Mouse (Mus musculus) lung, embryonic 16.5 days (tissue): Measurements from ENCODE around the gene Auts2. TPM values are rescaled to one million over a fixed set of nuclear protein-coding genes. Genes with fewer than 3 reads are reported as not detected.

Experiments
- ATAC-seq: fragments of 200-750 bp; cut with Nextera tagmentation; 2 replicates; pipeline ENCODE4 v1.8.0; 2017; ENCODE audit warnings: low read depth, mild to moderate bottlenecking, moderate library complexity
- H3K27ac ChIP-seq: fragments of 300-500 bp; sonication (generic); 2 replicates; pipeline ENCODE4 v1.5.1; 2014; ENCODE audit warnings: mild to moderate bottlenecking, control low read depth, low read length
- H3K27me3 ChIP-seq: fragments of 300-500 bp; sonication (generic); 2 replicates; pipeline ENCODE4 v1.6.1; 2014; ENCODE audit warnings: low read depth, low read length, mixed read lengths; ENCODE audit not compliant: control insufficient read depth, insufficient read depth
- H3K36me3 ChIP-seq: fragments of 300-500 bp; sonication (generic); 2 replicates; pipeline ENCODE4 v1.6.1; 2014; ENCODE audit warnings: low read length; ENCODE audit not compliant: control insufficient read depth, insufficient read depth
- H3K4me1 ChIP-seq: fragments of 300-500 bp; sonication (generic); replicated peaks from 2 replicates; pipeline ENCODE4 v1.6.1; 2014; ENCODE audit warnings: low read length, mixed read lengths; ENCODE audit not compliant: control insufficient read depth, insufficient read depth
- H3K4me2 ChIP-seq: fragments of 300-500 bp; sonication (generic); 2 replicates; pipeline ENCODE4 v1.6.1; 2014; ENCODE audit warnings: low read depth, low read length, control low read depth
- H3K4me3 ChIP-seq: fragments of 300-500 bp; sonication (generic); 2 replicates; pipeline ENCODE4 v1.5.1; 2014; ENCODE audit warnings: mild to moderate bottlenecking, low read length, control low read depth
- H3K9ac ChIP-seq: fragments of 300-500 bp; sonication (generic); 2 replicates; pipeline ENCODE4 v1.6.1; 2014; ENCODE audit warnings: low read length, control low read depth
- H3K9me3 ChIP-seq: fragments of 300-500 bp; sonication (generic); 2 replicates; pipeline ENCODE4 v1.6.1; 2016; ENCODE audit warnings: low read length; ENCODE audit not compliant: control insufficient read depth
- WGBS: fragments of 180-500 bp; shearing (Covaris S2); extraction: QIAGEN DNeasy Blood & Tissue Kit; methylation state at CpG from one replicate; pipeline ENCODE4 v1.1.7; 2014; 5-methylcytosine and 5-hydroxymethylcytosine counted together
- polyA plus RNA-seq: library from polyadenylated mRNA; unstranded; fragments of >200 nt; fragmentation: Nextera tagmentation; extraction: Ambion mirVana; gene quantifications from 2 replicates; pipeline ENCODE4 v1.2.1, GENCODE M21; 2015

The Auts2 gene
- polyA plus RNA-seq, 1 experiment from 2014 or later: 12.3 TPM

GRCm38 (mm10) chr5:132161338-132162205 is 381.6 kb downstream of the Auts2 start:
- Histone ChIP-seq H3K4me1 (peaks cover 12% of the 10 kb centered on the region), H3K27ac (peak overlapping the region; percentile 47), H3K9ac (no peak overlapping the region), H3K4me2 (peak overlapping the region; percentile 33; the same call in 1 of the 2 replicates), H3K9me3 (no peaks in the 10 kb centered on the region), H3K36me3 (no peaks in the 10 kb centered on the region), H3K27me3 (no peaks in the 10 kb centered on the region), H3K4me3 (no peak overlapping the region)
- ATAC-seq: peak; percentile 89
- WGBS: 31% methylated on average over 9 of the region's 9 CpGs

- ATAC-seq: no peak
- Histone ChIP-seq H3K4me2 (no peak overlapping the region), H3K9me3 (no peaks in the 10 kb centered on the region), H3K4me1 (no peaks in the 10 kb centered on the region), H3K27me3 (no peaks in the 10 kb centered on the region), H3K9ac (no peak overlapping the region), H3K4me3 (no peak overlapping the region), H3K27ac (no peak overlapping the region), H3K36me3 (no peaks in the 10 kb centered on the region)
- 85% methylated on average over 4 of the region's 4 CpGs for WGBS
Measured at GRCm38 (mm10) chr5:132144181-132144580, 399.0 kb downstream of the Auts2 start.

- Histone ChIP-seq H3K9me3 (no peaks in the 10 kb centered on the region), H3K4me1 (no peaks in the 10 kb centered on the region), H3K27ac (no peak overlapping the region), H3K27me3 (no peaks in the 10 kb centered on the region), H3K4me2 (no peak overlapping the region), H3K36me3 (no peaks in the 10 kb centered on the region), H3K9ac (no peak overlapping the region), H3K4me3 (no peak overlapping the region)
- peak; percentile 92 for ATAC-seq
- WGBS: 50% methylated on average over 4 of the region's 4 CpGs
Measured at GRCm38 (mm10) chr5:132140816-132141215, 402.3 kb downstream of the Auts2 start.

GRCm38 (mm10) chr5:132135941-132136663 is 407.0 kb downstream of the Auts2 start:
- 47% methylated on average over 7 of the region's 7 CpGs for WGBS
- Histone ChIP-seq H3K36me3 (no peaks in the 10 kb centered on the region), H3K4me3 (no peak overlapping the region), H3K9me3 (no peaks in the 10 kb centered on the region), H3K9ac (no peak overlapping the region), H3K27me3 (no peaks in the 10 kb centered on the region), H3K4me2 (no peak overlapping the region), H3K4me1 (no peaks in the 10 kb centered on the region), H3K27ac (no peak overlapping the region)
- no peak for ATAC-seq

DNA sequence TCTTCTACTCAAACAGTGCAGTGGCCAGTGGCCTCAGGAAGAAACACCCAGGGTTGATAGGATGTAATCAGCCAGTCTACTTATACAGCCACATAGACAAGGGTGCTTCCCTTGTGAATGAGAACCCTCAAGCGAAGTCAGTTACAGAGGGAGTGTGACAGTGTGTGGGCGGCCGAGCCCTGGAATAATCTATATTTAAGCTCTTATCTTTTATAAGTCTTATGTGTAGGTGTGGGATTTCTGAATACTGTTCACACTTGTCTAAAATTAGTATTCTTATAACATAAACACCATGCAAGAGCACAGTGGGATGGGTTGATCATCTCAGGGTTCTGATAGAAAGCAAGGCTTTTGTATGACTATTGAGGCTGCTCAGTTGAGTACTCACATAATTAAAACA is 411.2 kb downstream of the Auts2 start:
- WGBS: 94% methylated on average over 3 of the region's 3 CpGs
- H3K4me1 ChIP-seq: no peaks in the 10 kb centered on the region
- no peaks in the 10 kb centered on the region for H3K9me3 ChIP-seq
- no peak overlapping the region for H3K4me3 ChIP-seq
- no peaks in the 10 kb centered on the region for H3K27me3 ChIP-seq
- ATAC-seq: no peak
- H3K4me2 ChIP-seq: no peak overlapping the region
- no peak overlapping the region for H3K9ac ChIP-seq
- no peak overlapping the region for H3K27ac ChIP-seq
- no peaks in the 10 kb centered on the region for H3K36me3 ChIP-seq

GRCm38 (mm10) chr5:132130577-132130976 is 412.6 kb downstream of the Auts2 start:
- H3K27me3 ChIP-seq: no peaks in the 10 kb centered on the region
- no peak overlapping the region for H3K4me3 ChIP-seq
- H3K27ac ChIP-seq: no peak overlapping the region
- H3K4me1 ChIP-seq: no peaks in the 10 kb centered on the region
- ATAC-seq: no peak
- WGBS: 52% methylated on average over 4 of the region's 4 CpGs
- H3K4me2 ChIP-seq: no peak overlapping the region
- no peak overlapping the region for H3K9ac ChIP-seq
- no peaks in the 10 kb centered on the region for H3K9me3 ChIP-seq
- H3K36me3 ChIP-seq: no peaks in the 10 kb centered on the region

DNA sequence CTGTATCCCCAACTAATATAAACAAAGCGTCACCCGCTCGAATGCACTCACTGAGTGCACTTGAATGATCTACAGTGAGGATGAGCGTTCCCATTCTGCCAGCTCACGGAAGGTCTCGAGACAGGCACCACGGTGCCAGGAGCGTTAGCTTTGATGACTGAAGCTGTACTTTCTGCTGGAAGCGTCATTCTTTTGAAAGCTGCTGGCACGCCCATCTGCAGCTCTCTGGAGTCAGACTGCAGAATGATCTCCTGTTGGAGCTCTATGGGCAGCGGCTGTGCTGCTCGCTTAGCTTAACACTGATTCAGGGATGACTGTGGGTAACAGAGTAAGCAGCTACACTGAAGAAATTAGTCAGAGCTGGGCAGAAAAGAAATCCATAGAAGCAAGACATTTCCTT is 416.5 kb downstream of the Auts2 start:
- no peaks in the 10 kb centered on the region for H3K4me1 ChIP-seq
- no peak overlapping the region for H3K4me3 ChIP-seq
- H3K9me3 ChIP-seq: no peaks in the 10 kb centered on the region
- H3K9ac ChIP-seq: no peak overlapping the region
- no peak for ATAC-seq
- WGBS: 71% methylated on average over 12 of the region's 12 CpGs
- no peak overlapping the region for H3K27ac ChIP-seq
- no peaks in the 10 kb centered on the region for H3K36me3 ChIP-seq
- no peaks in the 10 kb centered on the region for H3K27me3 ChIP-seq
- no peak overlapping the region for H3K4me2 ChIP-seq

DNA sequence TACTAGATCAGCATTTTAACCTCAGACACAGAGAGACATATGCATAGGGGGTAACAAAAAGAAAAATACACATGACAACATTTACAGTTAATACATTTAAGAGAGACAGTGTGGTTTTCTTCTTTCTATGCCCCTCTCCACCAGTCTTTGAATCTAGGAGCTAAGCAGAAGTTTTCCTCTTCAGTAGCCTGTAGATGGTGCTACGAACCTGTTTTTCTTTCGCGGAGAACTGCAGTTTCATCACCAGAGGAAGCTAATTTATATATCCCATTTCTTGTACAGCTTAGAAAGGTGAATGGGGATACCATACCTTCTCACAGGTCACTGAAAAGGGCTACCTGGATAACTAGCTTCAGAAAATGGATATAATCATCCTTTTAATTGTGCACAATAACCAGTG is 427.5 kb downstream of the Auts2 start:
- WGBS: 74% methylated on average over 3 of the region's 3 CpGs
- no peak overlapping the region for H3K9ac ChIP-seq
- no peaks in the 10 kb centered on the region for H3K27me3 ChIP-seq
- H3K4me2 ChIP-seq: no peak overlapping the region
- H3K4me1 ChIP-seq: no peaks in the 10 kb centered on the region
- no peak overlapping the region for H3K4me3 ChIP-seq
- ATAC-seq: no peak
- no peaks in the 10 kb centered on the region for H3K9me3 ChIP-seq
- H3K27ac ChIP-seq: no peak overlapping the region
- H3K36me3 ChIP-seq: no peaks in the 10 kb centered on the region

DNA sequence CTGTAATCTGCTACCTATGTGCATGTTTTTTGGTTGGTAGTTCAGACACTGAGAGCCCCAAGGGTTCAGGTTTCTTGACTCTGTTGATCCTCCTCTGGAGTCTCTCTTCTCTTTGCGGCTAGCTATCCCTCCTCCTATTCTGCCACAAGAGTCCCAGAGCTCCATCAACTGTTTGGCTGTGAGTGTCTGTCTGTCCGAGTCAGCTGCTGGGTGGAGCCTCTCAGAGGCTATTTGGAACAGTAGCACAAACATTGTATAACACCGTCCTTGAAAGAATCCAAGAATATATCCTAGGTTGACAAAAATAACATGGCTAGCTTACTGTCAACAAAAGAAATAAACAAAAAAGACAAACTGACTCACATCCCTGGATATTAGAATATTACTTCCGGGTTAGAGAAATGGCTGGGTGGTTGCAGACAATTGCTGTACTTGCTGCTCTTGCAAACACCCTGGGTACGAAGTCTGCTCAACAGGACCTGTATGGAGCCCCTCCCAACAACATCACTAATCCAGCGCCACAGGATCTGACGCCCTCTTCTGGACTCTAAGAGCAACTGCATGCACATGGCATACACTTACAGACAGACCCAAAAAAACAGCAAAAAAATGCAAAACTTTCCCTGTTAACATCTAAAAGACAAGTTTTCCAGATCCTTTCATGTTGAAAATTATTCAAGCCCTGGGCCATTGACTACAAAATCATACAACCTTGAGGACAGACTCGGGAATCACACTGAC is 428.4 kb downstream of the Auts2 start:
- 63% methylated on average over 8 of the region's 8 CpGs for WGBS
- H3K4me1 ChIP-seq: no peaks in the 10 kb centered on the region
- no peak overlapping the region for H3K9ac ChIP-seq
- no peaks in the 10 kb centered on the region for H3K36me3 ChIP-seq
- ATAC-seq: no peak
- no peaks in the 10 kb centered on the region for H3K9me3 ChIP-seq
- H3K4me3 ChIP-seq: no peak overlapping the region
- no peak overlapping the region for H3K4me2 ChIP-seq
- H3K27ac ChIP-seq: no peak overlapping the region
- no peaks in the 10 kb centered on the region for H3K27me3 ChIP-seq
